Mouse (Mus musculus): ENCODE measurements at regions not wholly inside any gene's neighbourhood (a gene's known extent, or its start where the extent isn't known, plus 50 kb on each side); places are given as distances from the start of the nearest gene placed in this dataset.

DNA sequence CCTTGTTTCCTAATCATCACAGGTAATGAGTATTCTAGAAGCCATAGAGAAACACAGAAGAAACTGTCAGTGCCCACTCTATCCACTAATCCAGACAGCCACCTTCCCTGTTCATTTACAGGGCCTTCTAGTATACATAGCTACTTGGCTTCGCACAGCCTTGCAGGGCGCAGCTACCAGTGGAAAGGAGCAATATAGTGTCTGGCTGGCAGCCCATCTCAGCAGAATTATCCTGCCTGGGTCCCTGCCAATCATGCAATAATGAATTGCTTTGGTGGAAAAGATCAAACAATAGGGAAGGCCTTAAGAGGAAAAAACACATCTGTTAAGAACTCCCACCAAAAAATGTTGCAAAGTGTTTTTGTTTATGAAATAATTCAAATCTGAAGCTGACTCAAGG, 319.8 kb upstream of the Btbd3 start:
- no peak for TF ChIP-seq CHD2 (IDR thresholded peaks at IDR 0.05; ENCODE audit: low read depth, low read length)
- TF ChIP-seq HCFC1 (IDR thresholded peaks at IDR 0.05; ENCODE audit: borderline replicate concordance, insufficient read depth, low read length): no peak
- no peak for TF ChIP-seq ZC3H11A (IDR thresholded peaks at IDR 0.05; ENCODE audit: borderline replicate concordance, low read depth, low read length)
- no peak for TF ChIP-seq MAFK (IDR thresholded peaks at IDR 0.05; ENCODE audit: insufficient read depth, low read depth, low read length)
- TF ChIP-seq ZNF384 (IDR thresholded peaks at IDR 0.05; ENCODE audit: low read depth, low read length): no peak

All from ES-E14 (cell line).